Mouse (Mus musculus) forebrain, embryonic 11.5 days (tissue): ENCODE results near the gene Tiprl. TPM values are rescaled to one million over a fixed set of nuclear protein-coding genes. Genes with fewer than 3 reads are reported as not detected.

Experiments used
- ATAC-seq: fragments of 200-750 bp; cut with Nextera tagmentation; replicated peaks from 2 replicates; pipeline ENCODE4 v1.8.0; 2017; ENCODE audit warnings: moderate TSS enrichment; ENCODE audit not compliant: low FRiP score
- DNase-seq: peaks from one replicate; pipeline ENCODE4 v3.0.0-alpha.2; 2017; ENCODE audit warnings: low spot score
- H3K27ac ChIP-seq: fragments of 300-500 bp; sonication (generic); 2 replicates; pipeline ENCODE4 v1.5.1; 2014; ENCODE audit warnings: low read depth, low read length
- H3K27me3 ChIP-seq: fragments of 300-500 bp; sonication (generic); 2 replicates; pipeline ENCODE4 v1.6.1; 2014; ENCODE audit warnings: mild to moderate bottlenecking, low read length, mixed read lengths; ENCODE audit not compliant: control insufficient read depth, insufficient read depth
- H3K36me3 ChIP-seq: fragments of 300-500 bp; sonication (generic); 2 replicates; pipeline ENCODE4 v1.6.1; 2014; ENCODE audit warnings: mild to moderate bottlenecking, low read length, moderate library complexity, mixed read lengths; ENCODE audit not compliant: control insufficient read depth, insufficient read depth
- H3K4me1 ChIP-seq: fragments of 300-500 bp; sonication (generic); replicated peaks from 2 replicates; pipeline ENCODE4 v1.6.1; 2014; ENCODE audit warnings: low read length, mixed read lengths; ENCODE audit not compliant: control insufficient read depth, insufficient read depth
- H3K4me2 ChIP-seq: fragments of 300-500 bp; sonication (generic); 2 replicates; pipeline ENCODE4 v1.6.1; 2014; ENCODE audit warnings: low read depth, mild to moderate bottlenecking, low read length, moderate library complexity, mixed read lengths; ENCODE audit not compliant: severe bottlenecking
- H3K4me3 ChIP-seq: fragments of 300-500 bp; sonication (generic); 2 replicates; pipeline ENCODE4 v1.5.1; 2014; ENCODE audit warnings: low read depth, low read length
- H3K9ac ChIP-seq: fragments of 300-500 bp; sonication (generic); 2 replicates; pipeline ENCODE4 v1.6.1; 2014; ENCODE audit warnings: low read length
- H3K9me3 ChIP-seq: fragments of 300-500 bp; sonication (generic); 2 replicates; pipeline ENCODE4 v1.6.1; 2016; ENCODE audit warnings: low read length, mixed read lengths; ENCODE audit not compliant: control insufficient read depth
- WGBS: fragments of 180-500 bp; shearing (Covaris S2); extraction: QIAGEN DNeasy Blood & Tissue Kit; methylation state at CpG from one replicate; pipeline ENCODE4 v1.1.7; 2014; 5-methylcytosine and 5-hydroxymethylcytosine counted together
- polyA plus RNA-seq: library from polyadenylated mRNA; unstranded; fragments of >200 nt; fragmentation: Nextera tagmentation; extraction: Ambion mirVana; gene quantifications from 2 replicates; pipeline ENCODE4 v1.2.1, GENCODE M21; 2014

Tiprl gene
- polyA plus RNA-seq, 1 experiment from 2014 or later: 104 TPM

- ATAC-seq (peak; percentile 33; the same call in 1 of the 2 replicates), DNase-seq (peak; percentile 80)
- Histone ChIP-seq H3K27me3 (no peaks in the 10 kb centered on the region), H3K4me2 (0 out of 2 replicates have a peak overlapping the region, but pooled peaks have one; percentile 3), H3K4me3 (no peak overlapping the region), H3K9ac (no peak overlapping the region), H3K27ac (no peak overlapping the region), H3K4me1 (no peaks in the 10 kb centered on the region), H3K9me3 (no peaks in the 10 kb centered on the region), H3K36me3 (no peaks in the 10 kb centered on the region)
- WGBS: 49% methylated on average over 11 of the region's 11 CpGs
Observed at GRCm38 (mm10) chr1:165252027-165252671, 15.4 kb upstream of the Tiprl start.

GRCm38 (mm10) chr1:165250546-165250945 is 13.8 kb upstream of the Tiprl start:
- Histone ChIP-seq H3K4me3 (no peak overlapping the region), H3K9ac (no peak overlapping the region), H3K4me2 (no peak overlapping the region), H3K4me1 (no peaks in the 10 kb centered on the region), H3K27me3 (no peaks in the 10 kb centered on the region), H3K36me3 (no peaks in the 10 kb centered on the region), H3K9me3 (no peaks in the 10 kb centered on the region), H3K27ac (no peak overlapping the region)
- WGBS: 79% methylated on average over 2 of the region's 2 CpGs
- ATAC-seq: no peak
- DNase-seq: no peak

GRCm38 (mm10) chr1:165248842-165249241 is 12.0 kb upstream of the Tiprl start:
- H3K4me2 ChIP-seq: no peak overlapping the region
- no peaks in the 10 kb centered on the region for H3K27me3 ChIP-seq
- no peaks in the 10 kb centered on the region for H3K36me3 ChIP-seq
- no peaks in the 10 kb centered on the region for H3K4me1 ChIP-seq
- H3K9ac ChIP-seq: no peak overlapping the region
- WGBS: 60% methylated on average over 4 of the region's 4 CpGs
- ATAC-seq: no peak
- H3K9me3 ChIP-seq: no peaks in the 10 kb centered on the region
- DNase-seq: no peak
- H3K4me3 ChIP-seq: no peak overlapping the region
- no peak overlapping the region for H3K27ac ChIP-seq

GRCm38 (mm10) chr1:165247788-165248187 is 11.0 kb upstream of the Tiprl start:
- H3K36me3 ChIP-seq: no peaks in the 10 kb centered on the region
- no peak for ATAC-seq
- no peak overlapping the region for H3K9ac ChIP-seq
- H3K27me3 ChIP-seq: no peaks in the 10 kb centered on the region
- no peak overlapping the region for H3K27ac ChIP-seq
- WGBS: 96% methylated on average over 3 of the region's 3 CpGs
- no peak for DNase-seq
- no peak overlapping the region for H3K4me3 ChIP-seq
- H3K4me1 ChIP-seq: no peaks in the 10 kb centered on the region
- H3K4me2 ChIP-seq: no peak overlapping the region
- H3K9me3 ChIP-seq: no peaks in the 10 kb centered on the region

- no peak overlapping the region for H3K4me3 ChIP-seq
- no peak overlapping the region for H3K27ac ChIP-seq
- DNase-seq: no peak
- ATAC-seq: no peak
- no peaks in the 10 kb centered on the region for H3K4me1 ChIP-seq
- H3K27me3 ChIP-seq: no peaks in the 10 kb centered on the region
- H3K9me3 ChIP-seq: no peaks in the 10 kb centered on the region
- no peak overlapping the region for H3K4me2 ChIP-seq
- WGBS: 85% methylated on average over 5 of the region's 5 CpGs
- H3K36me3 ChIP-seq: no peaks in the 10 kb centered on the region
- H3K9ac ChIP-seq: no peak overlapping the region
Observed at GRCm38 (mm10) chr1:165247085-165247484, 10.3 kb upstream of the Tiprl start.

- H3K4me3 ChIP-seq: no peak overlapping the region
- no peak overlapping the region for H3K9ac ChIP-seq
- no peaks in the 10 kb centered on the region for H3K4me1 ChIP-seq
- no peak overlapping the region for H3K4me2 ChIP-seq
- no peaks in the 10 kb centered on the region for H3K9me3 ChIP-seq
- no peaks in the 10 kb centered on the region for H3K36me3 ChIP-seq
- no peaks in the 10 kb centered on the region for H3K27me3 ChIP-seq
- H3K27ac ChIP-seq: no peak overlapping the region
- WGBS: 88% methylated on average over 5 of the region's 5 CpGs
- DNase-seq (no peak), ATAC-seq (no peak)
Observed at GRCm38 (mm10) chr1:165246587-165246986, 9.8 kb upstream of the Tiprl start.

- DNase-seq: no peak
- H3K27me3 ChIP-seq: no peaks in the 10 kb centered on the region
- no peak for ATAC-seq
- H3K4me3 ChIP-seq: peak overlapping the region; percentile 84
- H3K4me1 ChIP-seq: 0 out of 2 replicates have a peak, but pooled peaks cover 7% of the 10 kb centered on the region
- H3K36me3 ChIP-seq: no peaks in the 10 kb centered on the region
- H3K4me2 ChIP-seq: peak overlapping the region; percentile 73
- H3K27ac ChIP-seq: no peak overlapping the region
- no peaks in the 10 kb centered on the region for H3K9me3 ChIP-seq
- peak overlapping the region; percentile 89 for H3K9ac ChIP-seq
- WGBS: 17% methylated on average over 10 of the region's 10 CpGs
Observed at GRCm38 (mm10) chr1:165235846-165236245, 950 bp downstream of the Tiprl start.

- WGBS: 80% methylated on average over 2 of the region's 2 CpGs
- ATAC-seq: no peak
- Histone ChIP-seq H3K9ac (no peak overlapping the region), H3K27me3 (no peaks in the 10 kb centered on the region), H3K27ac (no peak overlapping the region), H3K4me2 (no peak overlapping the region), H3K36me3 (no peaks in the 10 kb centered on the region), H3K9me3 (no peaks in the 10 kb centered on the region), H3K4me1 (0 out of 2 replicates have a peak, but pooled peaks cover 7% of the 10 kb centered on the region), H3K4me3 (no peak overlapping the region)
- DNase-seq: no peak
Observed at GRCm38 (mm10) chr1:165233806-165234205, 3.0 kb downstream of the Tiprl start.

GRCm38 (mm10) chr1:165230691-165231090 is 6.1 kb downstream of the Tiprl start:
- WGBS: 99% methylated on average over 4 of the region's 4 CpGs

More at GRCm38 (mm10) chr1:165230691-165231090, 6.1 kb downstream of the Tiprl start:
- Histone ChIP-seq H3K4me3 (no peak overlapping the region), H3K4me2 (no peak overlapping the region), H3K27me3 (no peaks in the 10 kb centered on the region), H3K27ac (no peak overlapping the region), H3K9me3 (no peaks in the 10 kb centered on the region), H3K9ac (no peak overlapping the region), H3K4me1 (0 out of 2 replicates have a peak, but pooled peaks cover 2% of the 10 kb centered on the region), H3K36me3 (no peaks in the 10 kb centered on the region)
- ATAC-seq: no peak
- no peak for DNase-seq
